Mouse (Mus musculus) CD4-positive helper T cell, adult 2 months (primary cell): ENCODE data around the gene Acot1.
"Not testable (repeated sequence)": the region's sequence is repeated elsewhere in the genome, so short reads cannot be mapped to it uniquely, and the experiment has no call there.

Source experiments
- DNase-seq: peaks from one replicate; pipeline ENCODE4 v3.0.0-alpha.2; 2012; ENCODE audit warnings: low read depth, missing footprints, low spot score

The Acot1 gene

GRCm38 (mm10) chr12:84009171-84009965 is at the start of gene Acot1:
Gene Acot1, plus strand, starts transcription at chr12:84009490.
- DNase-seq: not testable (repeated sequence)

- DNase-seq: no peak
These were observed 44.1 kb upstream of the Acot1 start for GRCm38 (mm10) chr12:83965235-83965634.

GRCm38 (mm10) chr12:83972117-83972516 is 37.2 kb upstream of the Acot1 start:
- DNase-seq: peak; percentile 59

- no peak for DNase-seq
These were observed 30.4 kb upstream of the Acot1 start for GRCm38 (mm10) chr12:83978862-83979261.

- DNase-seq: no peak
These were observed 27.7 kb upstream of the Acot1 start for GRCm38 (mm10) chr12:83981615-83982014.

- no peak for DNase-seq
These were observed 24.5 kb upstream of the Acot1 start, which contains the start of gene Heatr4 for GRCm38 (mm10) chr12:83984752-83985151. Gene Heatr4, minus strand, starts transcription at chr12:83984852.

- no peak for DNase-seq
These were observed 22.1 kb upstream of the Acot1 start for GRCm38 (mm10) chr12:83987242-83987582.

- DNase-seq: peak; percentile 93
These were observed 21.5 kb upstream of the Acot1 start, which contains the start of gene Acot2 for GRCm38 (mm10) chr12:83987583-83988441. Gene Acot2, plus strand, starts transcription at chr12:83987861.

GRCm38 (mm10) chr12:83988483-83988882 is 20.8 kb upstream of the Acot1 start:
- DNase-seq: no peak

- DNase-seq: no peak
These were observed 19.9 kb upstream of the Acot1 start for GRCm38 (mm10) chr12:83989378-83989777.

GRCm38 (mm10) chr12:83997221-83997620 is 12.1 kb upstream of the Acot1 start:
- no peak for DNase-seq

- DNase-seq: no peak
These were observed 10.8 kb upstream of the Acot1 start for GRCm38 (mm10) chr12:83998341-83999107.

- not testable (repeated sequence) for DNase-seq
These were observed 10.1 kb upstream of the Acot1 start for GRCm38 (mm10) chr12:83999237-83999636.

GRCm38 (mm10) chr12:84000418-84000817 is 8.9 kb upstream of the Acot1 start:
- DNase-seq: no peak

- no peak for DNase-seq
These were observed 5.4 kb upstream of the Acot1 start for GRCm38 (mm10) chr12:84003866-84004265.

GRCm38 (mm10) chr12:84008251-84008650 is 1.0 kb upstream of the Acot1 start:
- DNase-seq: no peak

- no peak for DNase-seq
These were observed 561 bp upstream of the Acot1 start for GRCm38 (mm10) chr12:84008729-84009128.

- no peak for DNase-seq
These were observed 911 bp downstream of the Acot1 start for GRCm38 (mm10) chr12:84010201-84010600.

GRCm38 (mm10) chr12:84011251-84012040 is 2.2 kb downstream of the Acot1 start:
- no peak for DNase-seq

- DNase-seq: no peak
These were observed 3.8 kb downstream of the Acot1 start for GRCm38 (mm10) chr12:84013130-84013529.

GRCm38 (mm10) chr12:84013701-84014100 is 4.4 kb downstream of the Acot1 start:
- no peak for DNase-seq
